Mouse (Mus musculus) embryonic facial prominence, embryonic 14.5 days (tissue): ENCODE results near the gene Pou4f1. TPM values are rescaled to one million over a fixed set of nuclear protein-coding genes. Genes with fewer than 3 reads are reported as not detected.
"Not testable (repeated sequence)": the region's sequence is repeated elsewhere in the genome, so short reads cannot be mapped to it uniquely, and the experiment has no call there.

Source experiments
- ATAC-seq: fragments of 200-750 bp; cut with Nextera tagmentation; 2 replicates; pipeline ENCODE4 v1.8.0; 2017; ENCODE audit warnings: low read depth, moderate number of reproducible peaks, moderate TSS enrichment
- DNase-seq: peaks from one replicate; pipeline ENCODE4 v3.0.0-alpha.2; 2015; ENCODE audit warnings: low spot score
- H3K27ac ChIP-seq: fragments of 300-500 bp; sonication (generic); replicated peaks from 2 replicates; pipeline ENCODE4 v1.5.1; 2014; ENCODE audit warnings: low read depth, mild to moderate bottlenecking, low read length, moderate library complexity
- H3K27me3 ChIP-seq: fragments of 300-500 bp; sonication (generic); replicated peaks from 2 replicates; pipeline ENCODE4 v1.6.1; 2014; ENCODE audit warnings: low read length; ENCODE audit not compliant: control insufficient read depth, insufficient read depth
- H3K36me3 ChIP-seq: fragments of 300-500 bp; sonication (generic); 2 replicates; pipeline ENCODE4 v1.6.1; 2014; ENCODE audit warnings: low read length, mixed read lengths; ENCODE audit not compliant: control insufficient read depth, insufficient read depth
- H3K4me1 ChIP-seq: fragments of 300-500 bp; sonication (generic); 2 replicates; pipeline ENCODE4 v1.6.1; 2014; ENCODE audit warnings: antibody characterized with exemption, low read length; ENCODE audit not compliant: control insufficient read depth, insufficient read depth
- H3K4me2 ChIP-seq: fragments of 300-500 bp; sonication (generic); 2 replicates; pipeline ENCODE4 v1.6.1; 2014; ENCODE audit warnings: low read depth, mild to moderate bottlenecking, low read length, moderate library complexity, mixed read lengths
- H3K4me3 ChIP-seq: fragments of 300-500 bp; sonication (generic); 2 replicates; pipeline ENCODE4 v1.5.1; 2014; ENCODE audit warnings: low read depth, mild to moderate bottlenecking, low read length
- H3K9ac ChIP-seq: fragments of 300-500 bp; sonication (generic); 2 replicates; pipeline ENCODE4 v1.6.1; 2014; ENCODE audit warnings: low read depth, mild to moderate bottlenecking, low read length, moderate library complexity, mixed read lengths
- H3K9me3 ChIP-seq: fragments of 300-500 bp; sonication (generic); 2 replicates; pipeline ENCODE4 v1.6.1; 2016; ENCODE audit warnings: low read length; ENCODE audit not compliant: control insufficient read depth
- WGBS: fragments of 180-500 bp; shearing (Covaris S2); extraction: QIAGEN DNeasy Blood & Tissue Kit; methylation state at CpG from one replicate; pipeline ENCODE4 v1.1.7; 2014; 5-methylcytosine and 5-hydroxymethylcytosine counted together
- polyA plus RNA-seq: library from polyadenylated mRNA; unstranded; fragments of >200 nt; fragmentation: Nextera tagmentation; extraction: Ambion mirVana; gene quantifications from 2 replicates; pipeline ENCODE4 v1.2.1, GENCODE M21; 2014

The Pou4f1 gene
- 5.2 and 7.3 TPM in 2 replicates for polyA plus RNA-seq

GRCm38 (mm10) chr14:104467966-104468622 lies at the start of gene Pou4f1:
Gene Pou4f1 (minus strand): TSS chr14:104467999.
- peak; percentile 85 for DNase-seq
- peaks cover 9% of the 10 kb centered on the region for H3K4me1 ChIP-seq
- H3K9ac ChIP-seq, result peak within 1 kb of the TSS; percentile 37; the same call in 1 of the 2 replicates
- no peaks in the 10 kb centered on the region for H3K9me3 ChIP-seq
- peak within 1 kb of the TSS; percentile 54 for H3K4me3 ChIP-seq
- peak; percentile 90 for ATAC-seq
- H3K27ac ChIP-seq, result no peak within 1 kb of the TSS
- peaks cover 94% of the 10 kb centered on the region for H3K27me3 ChIP-seq
- H3K36me3 ChIP-seq, result no peaks in the 10 kb centered on the region
- H3K4me2 ChIP-seq, result peak within 1 kb of the TSS; percentile 91
- under 1% methylated on average over 14 of the region's 62 CpGs for WGBS

- WGBS, result 83% methylated on average over 1 of the region's 1 CpGs
Measured at GRCm38 (mm10) chr14:104511664-104512063, 43.9 kb upstream of the Pou4f1 start.

GRCm38 (mm10) chr14:104502761-104503160 lies 35.0 kb upstream of the Pou4f1 start:
- H3K36me3 ChIP-seq, result peaks cover 86% of the 10 kb centered on the region
- DNase-seq, H3K27me3 ChIP-seq, H3K9me3 ChIP-seq, ATAC-seq, H3K9ac ChIP-seq, H3K4me2 ChIP-seq, H3K4me3 ChIP-seq, H3K27ac ChIP-seq, H3K4me1 ChIP-seq: not testable (repeated sequence)
- 75% methylated on average over 3 of the region's 3 CpGs for WGBS

More at GRCm38 (mm10) chr14:104511664-104512063, 43.9 kb upstream of the Pou4f1 start:
- Histone ChIP-seq H3K9me3 (no peaks in the 10 kb centered on the region), H3K4me2 (no peak overlapping the region), H3K4me3 (no peak overlapping the region), H3K4me1 (no peaks in the 10 kb centered on the region), H3K27ac (no peak overlapping the region), H3K27me3 (no peaks in the 10 kb centered on the region), H3K9ac (no peak overlapping the region), H3K36me3 (peaks cover 22% of the 10 kb centered on the region)
- ATAC-seq (no peak), DNase-seq (no peak)

GRCm38 (mm10) chr14:104479751-104480150 lies 12.0 kb upstream of the Pou4f1 start:
- H3K9ac ChIP-seq, result no peak overlapping the region
- no peak for DNase-seq
- no peaks in the 10 kb centered on the region for H3K4me1 ChIP-seq
- peaks cover 19% of the 10 kb centered on the region for H3K27me3 ChIP-seq
- no peak for ATAC-seq
- WGBS, result 89% methylated on average over 8 of the region's 8 CpGs
- no peak overlapping the region for H3K4me2 ChIP-seq
- H3K27ac ChIP-seq, result no peak overlapping the region
- H3K4me3 ChIP-seq, result no peak overlapping the region
- H3K9me3 ChIP-seq, result no peaks in the 10 kb centered on the region
- H3K36me3 ChIP-seq, result peaks cover 25% of the 10 kb centered on the region

- ATAC-seq (no peak), DNase-seq (no peak)
- Histone ChIP-seq H3K27ac (no peak overlapping the region), H3K4me1 (no peaks in the 10 kb centered on the region), H3K4me3 (no peak overlapping the region), H3K4me2 (no peak overlapping the region), H3K36me3 (peaks cover 25% of the 10 kb centered on the region), H3K27me3 (peaks cover 31% of the 10 kb centered on the region), H3K9me3 (no peaks in the 10 kb centered on the region), H3K9ac (no peak overlapping the region)
- WGBS, result 87% methylated on average over 5 of the region's 5 CpGs
Measured at GRCm38 (mm10) chr14:104478593-104478992, 10.8 kb upstream of the Pou4f1 start.

DNA sequence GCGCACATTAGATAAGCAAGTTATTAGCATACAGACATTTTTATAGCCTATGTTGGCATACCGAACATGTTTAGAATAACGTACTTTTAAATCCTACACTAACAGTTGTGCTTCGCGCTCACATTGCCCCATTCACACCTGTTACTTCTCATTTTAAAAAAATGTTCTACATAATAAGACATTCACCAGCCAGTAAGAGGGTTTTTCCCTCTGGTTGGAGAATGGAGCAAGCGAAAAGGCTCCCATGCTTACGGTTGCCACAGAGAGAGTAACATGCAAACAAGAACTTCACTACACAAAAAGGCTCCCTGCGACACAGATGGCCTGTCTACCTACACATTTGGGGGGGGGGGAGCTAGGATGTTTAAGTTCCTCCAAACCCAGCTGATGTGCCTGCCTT lies 9.8 kb upstream of the Pou4f1 start:
- no peaks in the 10 kb centered on the region for H3K4me1 ChIP-seq
- ATAC-seq, result no peak
- H3K4me3 ChIP-seq, result no peak overlapping the region
- no peaks in the 10 kb centered on the region for H3K9me3 ChIP-seq
- WGBS, result 93% methylated on average over 8 of the region's 8 CpGs
- peaks cover 41% of the 10 kb centered on the region for H3K27me3 ChIP-seq
- no peak for DNase-seq
- H3K27ac ChIP-seq, result no peak overlapping the region
- peaks cover 25% of the 10 kb centered on the region for H3K36me3 ChIP-seq
- no peak overlapping the region for H3K9ac ChIP-seq
- no peak overlapping the region for H3K4me2 ChIP-seq

GRCm38 (mm10) chr14:104475438-104475837 lies 7.6 kb upstream of the Pou4f1 start:
- H3K27me3 ChIP-seq, result peaks cover 60% of the 10 kb centered on the region
- H3K9me3 ChIP-seq, result no peaks in the 10 kb centered on the region
- H3K27ac ChIP-seq, result no peak overlapping the region
- H3K4me2 ChIP-seq, result no peak overlapping the region
- H3K9ac ChIP-seq, result no peak overlapping the region
- no peak for ATAC-seq
- no peak overlapping the region for H3K4me3 ChIP-seq
- WGBS, result 68% methylated on average over 1 of the region's 1 CpGs
- peaks cover 25% of the 10 kb centered on the region for H3K36me3 ChIP-seq
- no peaks in the 10 kb centered on the region for H3K4me1 ChIP-seq
- DNase-seq, result no peak

DNA sequence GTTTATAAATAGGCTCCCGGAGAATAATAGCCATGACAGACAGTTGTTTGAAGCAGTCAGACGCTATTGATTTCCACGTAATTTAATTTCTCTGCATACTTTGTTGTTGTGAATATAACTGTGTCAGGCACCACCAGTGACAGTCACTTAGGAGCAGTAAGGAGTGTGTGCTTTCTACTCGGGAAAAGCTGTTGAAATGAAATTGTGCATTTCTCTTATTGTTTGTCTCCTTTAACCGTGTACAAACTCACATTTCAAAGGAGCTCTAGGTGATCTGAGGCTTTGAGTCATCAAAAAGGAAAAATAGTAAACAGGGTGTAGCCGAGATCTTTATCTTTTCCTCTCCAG lies 798 bp upstream of the Pou4f1 start:
- Histone ChIP-seq H3K9ac (no peak overlapping the region), H3K27me3 (peaks cover 94% of the 10 kb centered on the region), H3K4me3 (no peak overlapping the region; the same call in 1 of the 2 replicates), H3K4me2 (no peak overlapping the region), H3K4me1 (peaks cover 9% of the 10 kb centered on the region), H3K9me3 (no peaks in the 10 kb centered on the region), H3K36me3 (no peaks in the 10 kb centered on the region), H3K27ac (no peak overlapping the region)
- no peak for ATAC-seq
- no peak for DNase-seq
- 7% methylated on average over 6 of the region's 6 CpGs for WGBS
